Mouse (Mus musculus): ENCODE results near the gene Tekt2.

The Tekt2 gene

GRCm38 (mm10) chr4:126275081-126275480 is 50.4 kb downstream of the Tekt2 start:
- no peak for DNase-seq (ENCODE audit: low read depth)

- DNase-seq (ENCODE audit: low read depth) = no peak
Observed at GRCm38 (mm10) chr4:126273753-126274152, 51.7 kb downstream of the Tekt2 start.
